Mouse (Mus musculus) spleen, postnatal 4 days (tissue): ENCODE measurements around the gene Olfr543.
"Not testable (repeated sequence)": the region's sequence is repeated elsewhere in the genome, so short reads cannot be mapped to it uniquely, and the experiment has no call there.

Experiments used
- DNase-seq, 2 experiments: peaks; one replicate each; pipeline ENCODE4 v3.0.0; 2022; ENCODE audit warnings: low spot score in 2 of 2

The Olfr543 gene

DNA sequence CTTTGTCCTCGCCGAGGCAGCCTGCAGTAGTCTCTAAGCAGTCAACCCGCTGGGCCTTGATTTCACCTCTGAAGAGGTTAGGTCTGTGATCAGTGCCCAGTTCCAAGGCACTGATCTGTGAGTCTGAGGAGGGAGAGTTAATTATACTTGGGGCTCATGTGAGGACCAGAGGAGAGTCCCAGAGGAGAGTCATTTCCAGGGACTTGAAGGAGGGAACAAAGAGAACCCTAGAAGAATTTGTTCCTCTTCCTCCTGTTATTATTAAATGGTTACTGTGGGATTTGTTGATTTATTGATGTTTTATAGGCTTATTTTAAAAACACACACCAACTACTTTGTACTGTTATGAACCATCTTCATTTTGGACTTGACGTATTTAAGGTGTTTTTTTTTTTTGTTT is at the start of gene Olfr543:
Olfr543 (minus strand) TSS at position 101 of the 400 bp plus-strand sequence.
- DNase-seq, result no peak

DNA sequence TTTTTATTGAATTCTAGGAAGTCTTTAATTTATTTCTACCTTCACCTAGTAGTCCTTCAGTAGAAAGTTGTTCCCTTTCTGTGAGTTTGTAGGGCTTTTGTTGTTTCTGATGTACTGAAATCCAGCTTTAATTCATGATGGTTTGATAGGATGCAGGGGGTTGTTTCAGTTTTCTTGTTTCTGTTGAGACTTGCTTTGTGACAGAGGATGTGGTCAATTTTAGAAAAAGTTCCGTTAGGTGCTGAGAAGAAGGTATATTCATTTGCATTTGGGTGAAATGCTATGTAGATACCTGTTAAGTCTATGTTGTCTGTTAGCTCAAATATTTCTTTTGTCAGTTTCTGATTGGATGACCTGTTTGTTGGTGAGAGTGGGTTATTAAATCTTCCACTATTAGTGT is 47.6 kb upstream of the Olfr543 start:
- no peak for DNase-seq

DNA sequence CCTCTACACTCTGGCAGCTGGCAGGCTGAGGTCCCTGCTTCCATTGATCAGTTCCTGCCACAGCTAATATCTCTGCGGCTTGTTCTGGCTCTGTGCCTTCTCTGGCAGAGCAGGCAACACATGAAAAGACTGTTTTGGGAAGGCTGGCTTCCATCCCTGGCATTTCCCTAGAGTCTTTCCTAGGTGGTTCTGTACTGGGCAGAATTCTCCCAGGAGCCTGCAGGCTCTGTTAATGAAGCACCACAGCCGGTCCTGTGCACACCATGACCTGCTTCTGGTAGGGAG is 35.5 kb upstream of the Olfr543 start:
- DNase-seq, result no peak

DNA sequence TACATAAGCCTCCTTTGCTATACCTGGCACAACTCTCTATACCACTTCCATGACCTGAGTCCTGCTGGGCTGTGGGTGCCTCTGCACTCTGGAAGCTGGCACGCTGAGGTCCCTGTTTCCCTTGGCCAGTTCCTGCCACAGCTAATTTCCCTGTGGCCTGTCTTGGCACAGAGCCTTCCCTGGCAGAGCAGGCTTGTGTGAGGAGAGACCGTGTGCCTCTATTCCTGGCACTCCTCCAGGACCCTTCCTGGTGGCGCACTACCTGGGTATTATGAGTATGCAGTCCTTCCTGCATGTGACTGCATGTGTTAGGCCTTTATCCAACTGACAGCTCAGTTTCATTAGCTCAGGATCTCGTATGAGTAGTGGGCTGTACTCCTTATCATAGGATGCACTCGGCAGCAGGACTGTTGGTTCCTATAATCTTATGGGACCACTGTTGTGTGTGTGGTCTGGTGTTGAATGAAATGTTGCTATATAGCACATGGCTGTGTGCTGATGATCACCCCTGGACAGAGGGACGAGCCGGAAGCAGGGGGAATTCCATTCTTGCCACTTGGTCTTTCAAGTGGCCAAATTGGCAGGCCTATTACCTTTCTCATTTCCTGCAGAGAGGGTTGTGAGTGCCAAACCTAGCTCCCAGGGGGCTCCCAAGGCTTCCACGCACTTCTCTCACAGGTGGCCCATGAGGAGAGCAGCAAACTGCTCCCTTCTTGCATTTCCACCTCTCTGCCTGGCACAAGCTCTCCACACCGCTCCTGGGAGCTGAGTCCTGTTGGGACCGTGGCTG is 35.0 kb upstream of the Olfr543 start:
- DNase-seq, result no peak

DNA sequence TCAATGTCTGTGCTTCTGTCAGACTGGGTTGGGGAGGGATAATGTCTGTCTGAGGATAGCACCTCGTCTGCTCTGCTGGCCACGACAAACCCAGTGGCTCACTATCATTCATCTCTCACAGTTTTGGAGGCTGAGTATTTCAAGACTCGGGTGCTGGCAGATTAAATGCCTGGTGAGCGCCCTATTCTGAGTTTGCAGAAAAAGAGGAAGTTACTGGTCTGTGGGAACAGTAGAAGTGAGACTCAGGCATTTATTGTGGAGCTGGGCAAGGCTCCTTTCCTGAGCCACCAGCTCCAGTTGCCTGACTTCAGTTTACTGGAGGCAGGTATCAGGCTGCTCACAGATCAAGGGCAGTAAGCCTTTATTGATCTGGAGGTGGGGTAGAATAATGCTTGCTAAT is 32.7 kb upstream of the Olfr543 start:
- no peak for DNase-seq

DNA sequence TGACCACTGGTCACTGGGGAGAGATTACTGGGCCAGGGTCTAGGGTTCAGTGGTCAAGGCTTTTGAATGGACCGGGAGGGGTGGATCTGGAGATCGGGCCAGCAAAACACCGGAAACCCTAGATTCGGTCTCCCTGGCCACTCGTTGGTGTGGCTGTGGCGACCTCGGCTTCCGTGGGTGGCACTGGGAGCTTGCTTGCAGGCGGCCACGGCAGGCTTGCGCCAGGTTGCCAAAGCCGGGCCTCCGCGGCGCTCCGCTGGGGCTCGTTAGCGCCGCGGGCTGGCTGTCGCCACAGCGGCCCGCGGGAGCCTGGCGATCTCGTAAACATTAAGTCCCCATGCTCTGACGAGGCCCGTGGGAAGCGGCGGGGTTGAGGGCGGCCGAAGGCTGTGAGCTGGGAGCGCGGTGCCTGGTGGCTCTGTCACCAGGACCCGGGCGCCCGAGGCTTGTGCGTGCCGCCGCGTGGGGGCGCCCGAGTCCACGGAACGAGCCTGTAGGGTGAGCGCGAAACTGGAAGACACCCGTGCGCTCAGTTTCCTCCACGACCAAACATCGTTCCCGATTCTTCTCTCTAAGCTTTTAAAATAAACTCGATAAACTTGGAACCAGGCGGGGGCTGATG is 31.4 kb upstream of the Olfr543 start:
- DNase-seq, result peak; percentile 80 to 96

DNA sequence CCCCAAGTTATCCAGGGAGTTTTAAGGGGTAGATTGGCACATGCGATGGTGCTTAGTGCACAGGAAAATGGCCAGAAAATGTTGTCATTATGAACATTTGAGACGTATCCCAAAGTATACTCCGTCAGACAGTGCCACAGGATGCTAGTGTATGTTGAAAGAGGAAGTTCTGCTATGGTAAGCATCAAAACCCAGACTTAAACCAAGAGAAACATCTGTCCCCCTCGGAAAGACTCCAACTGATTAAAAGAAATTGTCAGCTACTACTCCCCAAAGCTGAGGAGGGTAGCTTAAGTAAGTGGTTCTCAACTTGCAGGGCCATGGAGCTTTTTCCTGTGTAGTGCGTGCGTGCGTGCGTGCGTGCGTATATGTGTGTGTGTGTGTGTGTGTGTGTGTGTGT is 30.4 kb upstream of the Olfr543 start:
- no peak for DNase-seq

DNA sequence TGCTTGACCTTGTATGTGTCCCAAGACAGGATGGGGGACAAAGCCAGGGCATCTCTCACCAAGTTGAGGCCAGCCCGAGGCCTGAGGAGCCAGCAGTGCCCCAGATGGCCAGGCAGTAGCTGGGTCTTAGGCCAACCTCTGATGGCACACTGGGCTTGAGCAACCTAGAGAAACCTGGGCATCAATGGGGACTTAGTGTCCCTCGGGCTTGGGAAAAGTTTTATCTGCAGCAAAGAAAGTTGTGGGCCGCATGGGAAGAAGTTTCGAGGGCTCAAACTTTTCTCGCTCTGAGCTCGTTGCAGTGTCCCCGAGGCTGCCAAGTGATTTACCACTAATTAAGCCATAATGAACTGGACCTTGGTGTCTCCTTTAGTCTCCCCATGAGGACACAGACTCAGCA is 28.2 kb upstream of the Olfr543 start:
- no peak for DNase-seq

DNA sequence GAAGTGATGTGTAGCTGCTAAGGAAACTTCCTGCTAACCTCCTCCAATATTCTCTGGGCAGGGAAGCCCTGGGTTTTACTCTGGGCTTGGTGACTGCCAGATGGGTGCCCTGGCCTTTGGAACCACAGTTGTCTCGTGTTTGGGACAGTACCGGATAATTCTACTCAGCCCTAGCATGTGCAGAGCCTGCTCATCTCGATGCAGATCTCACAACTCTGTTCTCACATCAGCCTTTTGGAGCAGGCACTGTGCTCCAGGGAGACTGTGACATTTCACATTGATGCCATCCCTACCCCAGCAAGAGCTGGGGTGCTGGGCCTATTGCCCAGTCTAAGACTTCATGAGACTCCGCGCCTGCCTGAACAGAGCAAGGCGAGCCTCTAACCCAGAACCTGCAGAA is 27.2 kb upstream of the Olfr543 start:
- no peak for DNase-seq

DNA sequence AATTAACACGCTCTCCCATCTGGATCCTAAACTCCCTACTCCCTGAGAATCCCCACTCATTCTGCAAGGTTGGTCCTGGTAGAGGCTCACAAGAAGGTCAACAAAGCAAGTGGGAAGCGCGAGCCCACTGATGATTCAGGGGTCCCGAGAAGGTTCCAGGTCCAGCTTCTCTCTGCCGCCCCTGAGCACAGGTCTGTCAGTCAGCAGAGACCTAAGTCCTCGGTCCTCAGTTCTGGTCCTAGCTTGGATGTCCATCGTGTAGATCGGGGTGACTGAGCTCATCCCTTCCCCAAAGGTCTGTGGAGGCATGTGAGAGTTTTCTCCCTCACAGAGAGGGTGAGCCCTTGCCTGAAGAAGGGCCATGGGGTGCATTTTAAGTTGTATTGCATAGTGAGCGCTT is 26.6 kb upstream of the Olfr543 start:
- DNase-seq, result no peak

DNA sequence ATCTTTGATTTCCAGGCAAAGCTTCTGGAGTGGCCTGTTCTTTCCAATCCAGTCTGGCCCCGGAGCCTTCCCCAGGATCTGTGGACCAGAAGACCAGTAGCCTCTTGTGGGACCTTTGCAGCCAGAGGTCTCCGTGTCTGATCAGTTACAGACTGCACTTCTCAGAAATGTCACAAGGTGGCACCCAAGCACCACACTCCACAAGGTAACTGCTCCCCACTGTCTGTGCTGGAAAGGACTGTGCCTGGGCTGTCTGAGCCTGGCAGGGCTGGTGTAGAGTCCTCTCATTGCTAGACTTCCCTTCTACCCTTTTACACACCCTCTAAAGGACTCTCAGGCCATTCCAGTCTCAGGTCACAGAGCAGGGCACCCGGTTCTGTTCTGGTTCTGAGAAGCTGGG is 25.4 kb upstream of the Olfr543 start:
- peak; percentile 62 to 83 for DNase-seq

DNA sequence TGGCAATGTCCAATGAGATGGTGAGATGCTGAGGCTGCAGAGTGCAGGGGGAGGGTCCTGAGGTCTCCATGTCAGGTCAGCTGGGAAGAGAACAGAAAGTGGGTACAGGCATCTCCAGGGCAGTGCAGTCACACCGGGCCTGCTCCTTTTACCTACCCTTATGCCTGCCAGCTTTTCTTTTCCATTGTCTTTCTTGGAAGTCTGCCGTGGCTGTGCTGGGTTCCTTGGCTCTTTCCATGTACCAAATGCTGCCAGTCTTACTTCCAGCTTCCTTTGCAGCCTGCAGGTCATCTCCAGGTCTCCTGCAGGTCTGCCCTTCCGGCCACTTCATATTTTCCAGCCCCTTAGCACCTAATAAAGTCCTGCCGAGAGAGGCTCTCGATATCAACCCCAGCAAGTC is 20.5 kb upstream of the Olfr543 start:
- no peak for DNase-seq

DNA sequence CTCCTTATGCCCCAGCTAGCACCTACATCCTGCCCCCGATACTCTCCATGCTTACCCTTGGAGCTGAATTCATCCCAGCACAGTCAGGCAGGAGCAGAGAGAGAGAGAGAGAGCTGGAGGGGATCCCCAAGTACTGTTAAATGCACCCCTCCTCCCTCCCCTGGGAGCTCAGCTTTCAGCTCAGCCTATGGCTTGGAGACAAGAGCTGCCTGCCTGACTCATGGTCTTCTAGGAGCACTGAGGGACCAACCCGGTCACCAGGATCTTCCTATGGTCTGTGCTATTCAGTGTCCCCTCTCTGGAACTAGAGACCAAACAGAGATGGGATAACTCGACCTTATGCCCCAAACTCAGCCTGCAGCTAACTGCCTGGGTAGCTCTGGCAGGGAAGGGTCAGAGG is 18.0 kb upstream of the Olfr543 start, which contains the start of gene Olfr545:
Olfr545 (minus strand) TSS at position 101 of the 400 bp plus-strand sequence.
- no peak for DNase-seq

DNA sequence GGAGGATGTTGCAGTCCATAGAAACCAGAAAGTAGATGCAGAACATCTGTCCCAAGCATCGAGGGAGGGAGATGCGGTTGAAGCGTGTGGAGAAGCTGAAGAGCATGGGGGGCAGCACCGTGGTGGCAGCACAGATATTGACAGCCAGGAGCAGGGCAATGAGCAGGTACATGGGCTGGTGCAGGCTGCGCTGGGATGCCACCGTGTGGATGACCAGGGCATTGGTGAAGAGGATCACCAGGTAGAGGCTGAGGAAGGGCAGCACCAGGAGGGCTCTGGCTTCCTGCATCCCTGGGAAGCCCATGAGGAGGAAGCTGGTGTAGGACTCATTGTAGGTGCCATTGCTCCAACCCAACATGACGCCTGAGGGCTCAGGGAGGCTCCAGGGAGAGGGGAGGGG is 12.9 kb upstream of the Olfr543 start:
- DNase-seq, result not testable (repeated sequence)

DNA sequence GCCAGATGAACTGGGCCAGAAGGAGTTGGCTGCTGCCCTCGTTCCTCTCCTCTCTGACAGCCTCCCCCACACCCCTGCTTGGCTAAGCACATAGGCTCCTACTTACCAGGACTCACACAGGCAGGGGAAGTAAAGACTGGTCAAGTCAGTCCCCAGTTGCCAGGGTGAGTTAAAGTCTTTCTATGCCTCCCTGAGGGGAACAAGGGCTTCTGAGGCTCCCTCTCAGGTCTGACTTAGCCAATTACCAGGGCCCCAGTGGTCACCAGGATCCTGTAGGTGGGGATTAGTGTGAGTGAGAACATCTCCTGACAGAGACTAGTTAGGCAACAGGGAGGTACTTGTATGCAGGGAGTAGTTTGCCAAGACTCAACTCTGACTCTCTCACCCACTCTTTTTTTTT is 6.7 kb upstream of the Olfr543 start, which contains the start of gene Olfr544:
Olfr544 (minus strand) TSS at position 153 of the 400 bp plus-strand sequence.
- no peak for DNase-seq

DNA sequence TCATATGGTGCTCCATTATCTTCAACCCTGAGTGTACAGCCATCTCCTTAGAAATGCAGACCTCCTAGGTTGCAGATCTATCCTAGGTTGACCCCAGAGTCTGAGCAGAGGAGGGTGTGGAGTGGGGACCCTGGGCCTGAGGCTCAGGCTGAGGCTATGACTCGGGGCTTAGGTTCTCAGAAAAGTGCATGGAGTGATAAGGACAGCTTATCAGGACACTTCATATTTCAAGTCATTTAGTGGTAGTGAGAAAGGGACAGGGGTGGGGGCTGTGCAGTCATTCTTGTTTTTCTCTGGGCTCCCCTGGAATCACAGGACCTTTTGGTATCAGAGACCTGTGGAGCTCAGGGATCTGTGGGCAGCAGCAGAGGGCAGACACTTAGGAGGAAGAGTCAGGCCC is 4.6 kb upstream of the Olfr543 start:
- no peak for DNase-seq

DNA sequence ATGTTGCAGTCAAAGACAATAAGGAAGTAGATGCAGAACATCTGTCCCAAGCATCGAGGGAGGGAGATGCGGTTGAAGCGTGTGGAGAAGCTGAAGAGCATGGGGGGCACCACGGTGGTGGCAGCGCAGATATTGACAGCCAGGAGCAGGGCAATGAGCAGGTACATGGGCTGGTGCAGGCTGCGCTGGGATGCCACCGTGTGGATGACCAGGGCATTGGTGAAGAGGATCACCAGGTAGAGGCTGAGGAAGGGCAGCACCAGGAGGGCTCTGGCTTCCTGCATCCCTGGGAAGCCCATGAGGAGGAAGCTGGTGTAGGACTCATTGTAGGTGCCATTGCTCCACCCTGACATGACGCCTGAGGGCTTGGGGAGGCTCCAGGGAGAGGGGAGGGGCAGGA is 3.3 kb upstream of the Olfr543 start:
- DNase-seq, result not testable (repeated sequence)

DNA sequence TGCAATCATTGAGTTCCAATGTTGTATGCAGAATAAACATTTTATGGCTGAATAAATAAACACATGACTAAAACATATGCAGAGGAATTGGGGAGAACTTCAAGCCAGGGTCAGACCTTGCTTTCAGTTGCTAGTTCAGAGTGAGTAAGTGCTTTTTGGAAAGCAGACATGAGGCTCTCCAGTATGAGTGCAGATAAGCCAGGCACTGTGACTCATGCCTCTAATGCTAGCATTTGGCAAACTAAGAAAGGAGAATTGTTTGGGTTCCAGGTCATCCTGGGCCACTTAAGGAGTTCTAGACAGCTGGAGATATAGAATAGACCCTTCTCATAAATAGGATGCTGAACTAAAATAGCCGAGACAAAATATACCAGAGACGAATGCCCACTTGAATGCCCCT is 2.2 kb upstream of the Olfr543 start:
- DNase-seq, result no peak

DNA sequence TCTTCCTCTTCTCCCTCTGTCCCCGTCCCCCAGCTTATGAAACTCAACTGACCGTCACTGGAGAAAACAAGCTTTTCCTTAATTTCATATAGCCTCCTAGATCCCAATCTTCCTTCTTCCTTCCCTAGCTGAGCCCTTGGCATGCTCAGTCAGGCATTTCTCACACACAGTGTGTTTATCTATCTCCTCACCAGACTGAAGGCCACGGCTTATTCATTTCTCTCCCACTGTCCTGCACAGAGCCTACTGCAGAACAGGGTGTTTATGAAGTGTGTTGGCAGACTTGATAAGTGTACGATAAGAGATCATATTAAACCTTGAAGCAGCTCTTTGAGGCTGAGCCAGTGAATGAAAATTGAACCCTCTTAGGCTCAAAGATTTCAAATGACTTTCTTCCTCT is 658 bp downstream of the Olfr543 start:
- no peak for DNase-seq

DNA sequence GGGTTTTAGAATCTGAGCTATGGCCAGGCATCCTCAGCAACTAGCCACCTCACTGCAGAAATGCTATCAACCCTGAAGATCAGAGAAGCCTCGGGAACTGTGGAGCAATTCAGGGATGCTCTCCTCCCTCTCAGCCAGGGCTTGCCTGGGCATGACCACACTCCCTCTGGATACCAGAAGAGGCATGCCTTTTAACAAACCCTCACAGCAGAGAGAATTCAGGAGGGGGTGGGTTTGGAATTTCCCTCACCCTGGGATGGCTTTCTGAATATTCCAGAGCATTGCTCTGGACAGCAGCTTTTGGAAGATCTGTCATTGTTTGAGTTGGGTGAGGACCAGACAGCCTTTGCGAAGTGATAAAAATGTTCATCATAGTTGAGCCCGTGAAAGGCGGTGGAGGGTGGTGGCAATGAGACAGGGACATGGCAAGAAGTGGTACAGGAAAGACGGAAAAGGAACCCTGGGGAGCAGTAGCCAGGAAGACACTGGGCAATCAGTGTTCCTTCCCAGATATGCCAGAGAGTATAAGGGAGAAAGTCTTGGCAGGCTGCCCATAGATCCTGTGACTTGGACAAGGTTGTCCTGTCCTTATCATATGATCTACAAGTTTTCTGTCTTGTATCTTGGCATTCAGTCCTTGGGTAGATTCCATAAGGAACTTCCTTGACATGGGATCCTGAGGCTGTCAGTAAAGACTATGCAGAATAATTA is 2.0 kb downstream of the Olfr543 start:
- no peak for DNase-seq

DNA sequence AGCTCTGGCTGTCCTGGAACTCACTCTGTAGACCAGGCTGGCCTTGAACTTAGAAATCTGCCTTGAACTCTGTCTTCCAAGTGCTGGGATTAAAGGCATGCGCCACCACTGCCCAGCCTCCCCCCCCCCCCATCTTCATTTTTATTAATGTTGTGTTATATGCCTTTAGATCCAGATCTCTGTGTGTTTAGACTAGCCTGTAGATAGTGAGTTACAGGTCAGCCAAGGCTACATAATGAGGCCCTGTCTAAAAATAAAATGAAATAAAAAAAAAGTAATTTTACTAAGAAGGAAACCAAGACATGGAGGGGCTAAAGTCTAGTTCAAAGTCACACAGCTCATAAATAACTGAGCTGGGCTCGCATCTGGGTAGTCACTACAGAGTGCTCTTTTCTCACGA is 2.6 kb downstream of the Olfr543 start:
- no peak for DNase-seq

DNA sequence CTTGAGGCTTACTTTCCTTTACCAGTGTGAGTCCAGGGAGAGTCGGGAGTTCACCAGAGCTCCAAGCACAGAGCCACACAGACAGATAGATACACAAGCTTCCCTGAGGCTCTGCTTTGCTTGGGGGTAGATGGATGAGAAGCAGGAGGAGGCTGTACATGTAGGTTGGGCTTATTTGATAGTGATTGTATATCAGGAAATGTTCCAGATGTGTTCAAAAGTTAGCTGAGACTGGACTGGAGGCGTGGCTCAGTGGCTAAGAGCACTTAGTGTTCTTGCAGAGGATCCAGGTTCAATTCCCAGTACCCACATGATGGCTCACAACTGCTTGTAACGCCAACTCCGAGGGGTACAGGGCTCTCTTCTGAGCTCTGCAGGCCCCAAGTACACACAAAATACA is 3.1 kb downstream of the Olfr543 start:
- no peak for DNase-seq

DNA sequence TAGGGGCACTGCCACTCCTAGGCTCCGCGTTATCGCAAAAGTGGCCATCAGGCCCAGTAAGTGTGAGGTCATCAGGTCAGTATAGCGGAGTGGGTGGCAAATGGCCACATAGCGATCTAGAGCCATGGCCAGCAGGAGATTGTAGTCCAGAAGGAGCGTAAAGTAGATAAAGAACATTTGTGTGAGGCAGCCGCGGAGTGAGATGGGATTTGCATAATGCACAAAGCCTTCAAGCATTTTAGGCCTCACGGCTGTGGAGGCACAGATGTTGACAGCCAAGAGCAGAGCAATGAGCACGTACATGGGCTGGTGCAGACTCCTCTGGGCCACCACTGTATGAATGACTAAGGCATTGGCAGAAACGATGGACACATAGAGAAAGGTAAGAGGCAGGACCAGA is 4.1 kb downstream of the Olfr543 start:
- DNase-seq, result peak in 1 of 2 experiments; percentile 55
